Mouse (Mus musculus) ES-Bruce4 (cell line): ENCODE measurements around the gene Golt1a. TPM values are rescaled to one million over a fixed set of nuclear protein-coding genes. Genes with fewer than 3 reads are reported as not detected.

Experiments used
- H3K27ac ChIP-seq: 2 replicates; pipeline ENCODE4 v1.5.1; 2012; ENCODE audit warnings: low read length, inconsistent platforms; ENCODE audit not compliant: insufficient read depth
- H3K27me3 ChIP-seq: 2 replicates; pipeline ENCODE4 v1.6.1; 2012; ENCODE audit warnings: mild to moderate bottlenecking, low read length, inconsistent platforms; ENCODE audit not compliant: control insufficient read depth, poor library complexity, insufficient read depth, severe bottlenecking
- H3K36me3 ChIP-seq: 2 replicates; pipeline ENCODE4 v1.6.1; 2012; ENCODE audit warnings: inconsistent platforms, mild to moderate bottlenecking, low read length, moderate library complexity; ENCODE audit not compliant: control insufficient read depth, poor library complexity, insufficient read depth, severe bottlenecking
- H3K4me1 ChIP-seq: one replicate; pipeline ENCODE4 v1.8.1; 2011; ENCODE audit warnings: low read length; ENCODE audit not compliant: control insufficient read depth, insufficient read depth
- H3K4me3 ChIP-seq: 2 replicates; pipeline ENCODE4 v1.5.1; 2011; ENCODE audit warnings: low read depth, mild to moderate bottlenecking, low read length
- H3K9ac ChIP-seq: 2 replicates; pipeline ENCODE4 v1.6.1; 2012; ENCODE audit warnings: low read depth, mild to moderate bottlenecking, inconsistent platforms; ENCODE audit not compliant: poor library complexity, severe bottlenecking
- H3K9me3 ChIP-seq: replicated peaks from 2 replicates; pipeline ENCODE4 v1.6.1; 2012; ENCODE audit warnings: mild to moderate bottlenecking, low read length, inconsistent platforms; ENCODE audit not compliant: control insufficient read depth, poor library complexity, insufficient read depth, severe bottlenecking
- CTCF ChIP-seq: IDR thresholded peaks from one replicate; pipeline ENCODE4 v1.8.1; 2011; ENCODE audit warnings: low read depth, low read length
- EP300 ChIP-seq: IDR thresholded peaks from 2 replicates; pipeline ENCODE4 v1.6.1; 2011; ENCODE audit warnings: low read depth, low read length; ENCODE audit not compliant: insufficient read depth
- POLR2A ChIP-seq: IDR thresholded peaks from one replicate; pipeline ENCODE4 v1.8.1; 2011; ENCODE audit warnings: low read length; ENCODE audit not compliant: insufficient read depth
- polyA plus RNA-seq: library from polyadenylated mRNA; stranded (reverse); fragments of >200 nt; gene quantifications from 2 replicates; pipeline ENCODE4 v1.2.4, GENCODE M21; 2011; ENCODE audit warnings: low read depth; ENCODE audit not compliant: missing spikeins, insufficient read depth, insufficient read length

Golt1a gene
- polyA plus RNA-seq, 1 experiment: not detected

DNA sequence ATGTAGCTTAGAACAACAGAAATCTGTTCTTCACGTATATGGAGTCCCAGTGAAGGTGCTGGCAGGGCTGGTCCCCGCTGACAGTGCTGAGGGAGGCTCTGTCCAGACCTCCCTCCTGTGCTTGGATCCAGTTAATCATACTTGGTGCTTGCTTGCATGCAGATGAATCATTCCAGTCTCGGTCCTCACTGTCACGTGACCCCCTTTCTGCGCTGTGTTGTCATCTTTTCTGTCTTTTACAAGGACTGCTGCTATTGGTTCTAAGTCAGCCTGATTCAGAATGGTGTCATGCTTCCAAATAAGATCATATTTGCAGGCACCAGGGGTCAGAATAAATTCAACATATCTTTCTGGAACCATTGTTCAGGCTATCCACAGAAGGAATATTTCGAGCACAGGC is 17.7 kb upstream of the Golt1a start:
- Histone ChIP-seq H3K27ac (no peak overlapping the region), H3K4me3 (no peak overlapping the region), H3K27me3 (no peaks in the 10 kb centered on the region), H3K9ac (no peak overlapping the region), H3K4me1 (no peaks in the 10 kb centered on the region), H3K9me3 (no peaks in the 10 kb centered on the region), H3K36me3 (no peaks in the 10 kb centered on the region)
- TF ChIP-seq CTCF (no peak), POLR2A (no peak), EP300 (no peak)

DNA sequence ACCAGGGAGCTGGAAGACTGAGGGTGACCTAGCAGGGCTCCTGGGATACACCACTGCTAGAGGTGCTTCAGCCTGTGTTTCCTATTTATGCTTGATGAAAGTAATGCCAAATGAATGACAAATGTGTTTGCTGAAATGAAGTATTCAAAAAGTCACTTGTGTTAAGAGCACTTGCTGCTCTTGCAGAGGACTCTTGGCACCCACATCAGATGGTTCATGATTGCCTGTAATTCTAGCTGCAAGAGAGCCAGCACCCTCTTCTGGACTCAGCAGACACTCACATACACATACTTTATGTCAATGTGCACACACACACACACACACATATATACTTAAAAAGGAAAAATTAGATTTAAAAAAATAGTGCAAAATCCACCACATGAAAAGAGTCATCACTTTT is 17.0 kb upstream of the Golt1a start:
- Histone ChIP-seq H3K4me1 (no peaks in the 10 kb centered on the region), H3K36me3 (no peaks in the 10 kb centered on the region), H3K27me3 (no peaks in the 10 kb centered on the region), H3K27ac (no peak overlapping the region), H3K9me3 (no peaks in the 10 kb centered on the region), H3K4me3 (no peak overlapping the region), H3K9ac (no peak overlapping the region)
- TF ChIP-seq POLR2A (no peak), EP300 (no peak), CTCF (no peak)

DNA sequence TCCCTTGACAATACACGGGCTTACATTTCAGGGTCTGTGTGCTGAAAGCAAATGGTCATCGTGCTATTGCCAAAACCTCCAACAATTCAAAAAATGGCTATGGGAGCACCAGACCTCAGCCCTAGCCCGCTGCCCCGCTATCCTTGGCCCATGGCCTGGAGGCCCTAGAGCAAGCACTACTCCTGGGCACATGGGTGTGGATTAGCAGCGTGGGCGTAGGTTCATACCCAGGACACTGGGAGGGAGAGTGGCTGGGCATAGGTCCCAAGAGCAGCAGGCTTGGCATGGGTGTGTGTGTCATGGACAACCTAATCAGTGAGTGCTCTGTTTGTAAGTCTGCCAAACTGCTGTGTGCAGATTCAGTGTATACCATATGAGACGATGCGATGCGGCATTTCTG is 13.2 kb upstream of the Golt1a start:
- no peaks in the 10 kb centered on the region for H3K36me3 ChIP-seq
- no peaks in the 10 kb centered on the region for H3K27me3 ChIP-seq

DNA sequence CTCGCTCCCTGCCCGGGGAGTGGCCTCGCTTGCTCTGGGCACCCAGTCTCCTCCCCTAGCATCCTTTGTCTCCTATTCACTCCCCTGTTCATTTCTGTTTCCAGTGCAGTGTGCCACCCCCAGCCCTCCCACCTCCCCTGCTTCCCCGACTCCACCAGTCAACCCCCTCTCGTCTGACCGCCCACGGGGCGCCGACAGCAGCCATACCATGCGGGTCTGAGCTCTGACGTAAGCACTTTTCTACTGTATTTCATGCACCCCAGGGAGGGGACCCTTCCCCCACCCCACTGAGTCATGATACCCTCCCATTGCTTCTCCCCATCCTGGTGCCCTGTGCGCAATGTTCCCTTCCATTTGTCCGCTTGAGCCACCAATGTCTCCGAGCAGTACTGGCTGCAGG is 10.8 kb upstream of the Golt1a start:
- Histone ChIP-seq H3K27me3 (no peaks in the 10 kb centered on the region), H3K36me3 (no peaks in the 10 kb centered on the region), H3K9ac (no peak overlapping the region)

More for the DNA sequence above, 13.2 kb upstream of the Golt1a start:
- no peaks in the 10 kb centered on the region for H3K9me3 ChIP-seq
- H3K4me1 ChIP-seq: no peaks in the 10 kb centered on the region
- TF ChIP-seq EP300 (no peak), POLR2A (no peak), CTCF (no peak)
- H3K4me3 ChIP-seq: no peak overlapping the region
- H3K27ac ChIP-seq: no peak overlapping the region
- no peak overlapping the region for H3K9ac ChIP-seq

DNA sequence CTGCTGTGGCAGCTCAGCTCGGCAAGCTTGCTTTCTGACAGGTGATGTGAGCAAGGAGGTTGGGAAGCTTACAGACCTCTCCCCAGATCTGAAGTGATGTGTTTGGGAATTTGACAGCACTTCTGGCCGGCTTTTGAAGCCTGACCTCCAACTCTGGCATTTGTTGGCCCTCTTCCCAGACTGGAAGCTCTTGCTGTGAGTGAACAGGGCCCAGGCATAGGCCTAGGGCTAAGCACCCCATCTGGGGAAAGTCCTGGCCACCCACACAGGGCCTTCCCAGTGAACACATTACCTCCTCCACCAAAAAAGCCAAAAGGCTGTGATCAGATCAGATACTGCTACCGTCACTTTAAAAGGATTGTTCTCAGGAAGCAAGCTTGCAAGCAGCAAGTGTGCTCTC is 7.1 kb upstream of the Golt1a start:
- Histone ChIP-seq H3K4me1 (no peaks in the 10 kb centered on the region), H3K9ac (no peak overlapping the region), H3K36me3 (no peaks in the 10 kb centered on the region), H3K4me3 (no peak overlapping the region), H3K27ac (no peak overlapping the region), H3K27me3 (no peaks in the 10 kb centered on the region), H3K9me3 (no peaks in the 10 kb centered on the region)
- TF ChIP-seq CTCF (no peak), EP300 (no peak), POLR2A (no peak)

More for the DNA sequence above, 10.8 kb upstream of the Golt1a start:
- H3K9me3 ChIP-seq: no peaks in the 10 kb centered on the region
- H3K4me1 ChIP-seq: no peaks in the 10 kb centered on the region
- no peak for TF ChIP-seq EP300
- no peak for TF ChIP-seq POLR2A
- no peak for TF ChIP-seq CTCF
- H3K27ac ChIP-seq: no peak overlapping the region
- no peak overlapping the region for H3K4me3 ChIP-seq

DNA sequence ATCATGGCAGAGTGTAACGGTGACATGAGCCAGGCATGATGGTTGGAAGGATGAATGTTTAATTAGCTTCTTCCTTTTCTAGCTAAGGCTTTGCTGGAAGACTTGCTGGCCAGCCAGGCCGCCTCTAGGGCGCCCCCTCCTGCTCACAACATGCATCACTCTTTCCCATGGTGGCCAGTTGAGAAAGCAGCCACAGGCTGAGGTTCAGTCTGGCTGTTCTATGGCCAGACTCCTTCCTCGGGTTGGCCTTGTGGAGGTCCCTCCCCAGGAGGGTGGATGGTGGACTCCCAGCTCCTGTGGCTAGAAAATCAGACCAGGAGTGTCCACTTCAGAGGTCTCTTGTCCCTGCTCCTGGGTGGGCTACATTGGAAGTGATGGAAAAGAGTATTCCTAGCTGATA is 2.8 kb upstream of the Golt1a start:
- no peaks in the 10 kb centered on the region for H3K27me3 ChIP-seq
- H3K27ac ChIP-seq: no peak overlapping the region
- no peak overlapping the region for H3K9ac ChIP-seq
- H3K9me3 ChIP-seq: no peaks in the 10 kb centered on the region
- H3K4me1 ChIP-seq: no peaks in the 10 kb centered on the region
- TF ChIP-seq POLR2A (no peak), EP300 (no peak), CTCF (peak; percentile 91)
- H3K4me3 ChIP-seq: no peak overlapping the region
- H3K36me3 ChIP-seq: no peaks in the 10 kb centered on the region

DNA sequence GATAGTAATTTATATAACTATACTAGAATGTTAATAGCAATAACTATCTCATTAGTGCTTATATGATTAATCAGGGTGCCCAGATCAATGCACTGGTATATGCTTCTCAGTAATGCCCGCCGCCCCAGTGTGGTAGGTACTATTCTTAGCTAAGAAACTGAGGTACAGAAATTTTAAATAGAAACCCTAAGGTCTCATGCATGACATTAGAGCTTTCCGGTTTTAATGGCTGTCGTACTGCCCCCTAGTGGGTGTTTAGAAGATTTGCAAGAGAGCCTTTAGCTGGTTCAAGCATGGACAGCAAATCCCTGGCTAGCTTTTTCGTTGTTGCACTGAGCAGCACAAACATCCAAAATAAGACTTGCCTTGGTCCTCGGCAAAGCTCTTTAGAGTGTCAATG is 2.3 kb upstream of the Golt1a start:
- H3K9me3 ChIP-seq: no peaks in the 10 kb centered on the region
- no peaks in the 10 kb centered on the region for H3K36me3 ChIP-seq
- TF ChIP-seq EP300 (no peak), CTCF (peak; percentile 9), POLR2A (no peak)
- no peaks in the 10 kb centered on the region for H3K27me3 ChIP-seq
- no peaks in the 10 kb centered on the region for H3K4me1 ChIP-seq
- H3K4me3 ChIP-seq: no peak overlapping the region
- no peak overlapping the region for H3K27ac ChIP-seq
- H3K9ac ChIP-seq: no peak overlapping the region
